Mouse (Mus musculus) heart, embryonic 10.5 days (tissue): ENCODE results near the gene Clic6. TPM values are rescaled to one million over a fixed set of nuclear protein-coding genes. Genes with fewer than 3 reads are reported as not detected.
"Not testable (repeated sequence)": the region's sequence is repeated elsewhere in the genome, so short reads cannot be mapped to it uniquely, and the experiment has no call there.

ENCODE experiments used
- DNase-seq: peaks from one replicate; pipeline ENCODE4 v3.0.0-alpha.2; 2017; ENCODE audit warnings: low spot score
- H3K27ac ChIP-seq: fragments of 300-500 bp; sonication (generic); 2 replicates; pipeline ENCODE4 v1.5.1; 2016; ENCODE audit warnings: mild to moderate bottlenecking
- H3K27me3 ChIP-seq: fragments of 300-500 bp; sonication (generic); 2 replicates; pipeline ENCODE4 v1.6.1; 2016; ENCODE audit warnings: mild to moderate bottlenecking; ENCODE audit not compliant: poor library complexity, insufficient read depth, severe bottlenecking
- H3K36me3 ChIP-seq: fragments of 300-500 bp; sonication (generic); 2 replicates; pipeline ENCODE4 v1.6.1; 2016; ENCODE audit warnings: mild to moderate bottlenecking, moderate library complexity
- H3K4me1 ChIP-seq: fragments of 300-500 bp; sonication (generic); 2 replicates; pipeline ENCODE4 v1.6.1; 2016; ENCODE audit warnings: mild to moderate bottlenecking
- H3K4me3 ChIP-seq: fragments of 300-500 bp; sonication (generic); 2 replicates; pipeline ENCODE4 v1.5.1; 2016; ENCODE audit warnings: mild to moderate bottlenecking, moderate library complexity
- H3K9me3 ChIP-seq: fragments of 300-500 bp; sonication (generic); 2 replicates; pipeline ENCODE4 v1.6.1; 2016; ENCODE audit warnings: mild to moderate bottlenecking, moderate library complexity
- WGBS: fragments of 180-500 bp; shearing (Covaris S2); methylation state at CpG from one replicate; pipeline ENCODE4 v1.1.7; 2016; 5-methylcytosine and 5-hydroxymethylcytosine counted together
- polyA plus RNA-seq: library from polyadenylated mRNA; unstranded; fragments of >200 nt; fragmentation: Nextera tagmentation; extraction: Ambion mirVana; gene quantifications from 2 replicates; pipeline ENCODE4 v1.2.1, GENCODE M21; 2016

Gene Clic6
- polyA plus RNA-seq, 1 experiment from 2014 or later: 4.2 TPM

DNA sequence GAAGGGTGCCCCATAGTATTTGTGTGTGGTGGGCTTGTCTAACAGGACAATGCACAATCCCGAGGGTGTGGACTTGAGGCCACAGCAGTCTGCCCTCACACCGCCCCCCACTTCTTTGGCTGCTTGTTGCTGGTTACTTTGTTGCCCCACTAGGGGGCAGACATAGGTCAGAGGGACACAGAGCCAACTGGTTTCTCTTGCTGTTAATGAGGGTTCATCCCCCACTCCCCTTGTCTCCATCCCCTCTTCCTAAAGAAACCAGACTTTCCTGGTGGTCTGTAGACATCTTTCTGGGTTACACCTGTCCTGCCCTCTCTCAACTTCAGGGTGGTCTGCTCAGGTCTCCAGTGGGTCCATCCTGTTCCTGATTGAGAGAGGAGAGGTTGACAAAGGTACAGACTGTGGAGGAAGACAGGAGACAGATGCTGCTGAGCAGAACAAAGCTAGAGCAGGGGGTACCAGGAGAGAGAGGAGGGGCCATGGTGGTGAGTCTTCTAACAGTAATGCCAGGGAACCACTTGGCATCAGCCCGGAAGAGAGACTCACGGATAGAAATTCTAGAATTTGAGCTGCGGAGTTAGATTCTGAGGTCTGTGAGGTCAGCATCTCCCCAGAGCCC, 26.3 kb downstream of the Clic6 start:
- no peaks in the 10 kb centered on the region for H3K36me3 ChIP-seq
- 60% methylated on average over 5 of the region's 5 CpGs for WGBS
- no peaks in the 10 kb centered on the region for H3K9me3 ChIP-seq
- H3K4me3 ChIP-seq: no peak overlapping the region
- no peak for DNase-seq
- peaks cover 6% of the 10 kb centered on the region; the same call in 1 of the 2 replicates for H3K27me3 ChIP-seq
- H3K27ac ChIP-seq: no peak overlapping the region
- H3K4me1 ChIP-seq: 0 out of 2 replicates have a peak, but pooled peaks cover 4% of the 10 kb centered on the region

DNA sequence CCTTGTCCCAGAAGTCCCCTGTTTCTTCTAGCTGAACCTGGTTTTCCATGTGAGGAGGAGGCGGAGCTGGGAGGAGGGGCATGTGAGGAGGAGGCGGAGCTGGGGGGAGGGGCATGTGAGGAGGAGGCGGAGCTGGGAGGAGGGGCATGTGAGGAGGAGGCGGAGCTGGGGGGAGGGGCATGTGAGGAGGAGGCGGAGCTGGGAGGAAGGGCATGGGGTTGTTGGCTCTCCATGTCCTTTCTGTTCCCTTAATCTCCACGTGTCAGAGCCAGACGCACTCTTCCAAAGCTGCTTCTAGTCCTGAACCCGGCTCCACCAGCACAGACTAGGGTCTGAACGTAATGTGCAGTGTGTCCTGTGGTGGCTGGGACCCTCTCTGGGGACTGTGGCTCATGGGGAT, 29.4 kb downstream of the Clic6 start:
- H3K4me3 ChIP-seq, H3K36me3 ChIP-seq, H3K27ac ChIP-seq, H3K9me3 ChIP-seq, DNase-seq, H3K27me3 ChIP-seq, H3K4me1 ChIP-seq: not testable (repeated sequence)
- WGBS: 71% methylated on average over 9 of the region's 9 CpGs

DNA sequence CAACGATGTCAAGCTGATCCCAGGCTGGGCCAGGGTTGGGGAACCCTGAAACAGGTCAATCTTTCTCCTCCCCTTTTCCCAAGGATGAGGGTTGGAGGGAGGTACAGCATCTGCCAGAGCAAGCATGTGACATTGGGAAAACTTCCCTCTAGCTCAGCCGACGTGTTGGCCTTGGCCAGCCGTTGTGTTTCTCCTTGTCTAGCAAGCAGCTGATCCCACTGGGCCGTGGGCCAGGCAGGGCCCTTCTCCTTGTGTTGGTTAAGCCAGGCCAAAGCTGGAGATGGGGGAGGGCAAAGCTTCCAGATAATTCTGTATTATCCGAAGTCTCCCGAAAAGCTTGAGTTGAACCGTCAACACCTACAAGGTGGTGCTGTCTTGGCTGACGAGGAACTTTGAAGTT, 30.6 kb downstream of the Clic6 start:
- no peak for DNase-seq
- Histone ChIP-seq H3K4me3 (no peak overlapping the region), H3K36me3 (no peaks in the 10 kb centered on the region), H3K4me1 (peaks cover 9% of the 10 kb centered on the region; the same call in 1 of the 2 replicates), H3K27me3 (peaks cover 15% of the 10 kb centered on the region; the same call in 1 of the 2 replicates), H3K9me3 (no peaks in the 10 kb centered on the region), H3K27ac (no peak overlapping the region)
- WGBS: 62% methylated on average over 9 of the region's 9 CpGs

DNA sequence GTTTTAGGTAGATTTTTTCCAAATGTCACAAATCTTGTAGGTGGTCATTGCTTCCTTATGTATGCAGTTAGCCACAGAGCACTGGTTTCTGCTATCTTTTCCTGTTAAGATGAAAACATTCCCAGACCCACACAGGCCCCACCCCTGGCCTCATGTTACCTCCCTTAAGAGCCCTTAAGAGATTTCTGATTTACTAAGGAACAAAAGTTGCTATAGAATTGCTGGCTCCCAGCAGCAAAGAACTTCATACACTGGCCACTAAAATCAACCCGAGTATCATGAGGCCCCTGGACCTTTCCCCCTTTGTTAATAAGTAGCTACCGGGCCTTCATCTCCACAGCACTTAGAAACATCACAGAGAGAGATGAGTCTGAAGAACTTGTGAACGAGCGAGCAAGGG, 33.2 kb downstream of the Clic6 start:
- DNase-seq: no peak
- 58% methylated on average over 4 of the region's 4 CpGs for WGBS
- no peak overlapping the region for H3K27ac ChIP-seq

DNA sequence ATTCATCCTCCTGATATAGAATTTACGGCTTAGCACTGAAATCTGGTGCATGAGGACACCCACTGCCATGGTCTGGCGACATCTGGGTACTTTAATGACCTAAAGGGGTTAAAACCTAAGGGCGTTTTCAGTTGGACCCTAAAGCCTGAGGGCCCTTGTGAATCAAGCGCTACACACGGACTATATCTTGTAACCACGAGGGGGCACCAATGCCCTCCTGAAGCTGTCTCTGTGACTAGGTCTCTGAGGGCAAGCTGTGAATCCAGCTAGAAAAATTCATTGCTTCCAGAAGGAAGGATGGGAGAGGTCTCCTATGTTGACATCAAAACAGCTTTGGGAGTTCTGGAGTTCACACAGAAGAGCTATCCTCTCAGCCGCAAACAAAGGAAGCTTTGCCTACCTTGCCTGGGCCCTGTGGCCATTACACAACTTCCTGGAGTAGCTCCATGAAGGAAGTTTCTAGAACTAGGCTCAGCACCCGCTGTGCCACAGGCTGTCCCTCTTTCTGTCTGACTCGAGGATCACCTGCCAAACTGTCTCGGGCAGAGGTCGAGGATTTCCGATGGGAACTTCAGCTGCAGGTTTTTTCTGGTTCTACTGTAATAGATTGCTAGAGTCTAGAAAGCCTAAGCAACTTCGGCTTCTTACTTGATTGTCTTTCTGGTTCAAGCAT, 34.4 kb downstream of the Clic6 start:
- no peak for DNase-seq
- Histone ChIP-seq H3K27ac (no peak overlapping the region), H3K36me3 (no peaks in the 10 kb centered on the region), H3K4me1 (peaks cover 11% of the 10 kb centered on the region; the same call in 1 of the 2 replicates), H3K4me3 (no peak overlapping the region), H3K27me3 (peaks cover 23% of the 10 kb centered on the region), H3K9me3 (no peaks in the 10 kb centered on the region)
- 51% methylated on average over 13 of the region's 13 CpGs for WGBS

More for the DNA sequence above, 33.2 kb downstream of the Clic6 start:
- H3K4me3 ChIP-seq: no peak overlapping the region
- H3K36me3 ChIP-seq: no peaks in the 10 kb centered on the region
- H3K9me3 ChIP-seq: no peaks in the 10 kb centered on the region
- peaks cover 19% of the 10 kb centered on the region for H3K27me3 ChIP-seq
- peaks cover 5% of the 10 kb centered on the region; the same call in 1 of the 2 replicates for H3K4me1 ChIP-seq

DNA sequence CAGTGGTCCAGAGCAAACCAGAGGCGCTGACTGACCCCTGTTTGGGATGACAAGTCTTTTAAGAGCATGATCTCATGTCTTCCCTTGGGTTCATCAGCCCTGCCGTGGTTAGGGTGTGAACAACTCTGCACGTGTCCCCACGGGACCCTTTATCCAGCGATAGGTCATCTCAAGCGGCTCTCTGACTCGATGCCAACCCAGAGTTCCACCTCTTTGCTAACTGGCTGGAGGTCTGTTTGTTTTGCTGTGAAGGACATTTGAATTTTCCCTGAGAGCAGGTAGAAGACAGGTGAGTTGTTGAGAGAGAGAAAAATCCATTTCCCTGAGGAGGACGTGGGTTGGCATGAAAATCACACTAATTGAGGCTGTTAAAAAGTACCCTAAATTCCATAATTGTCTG, 37.8 kb downstream of the Clic6 start:
- no peak overlapping the region for H3K27ac ChIP-seq
- DNase-seq: no peak
- no peaks in the 10 kb centered on the region for H3K36me3 ChIP-seq
- H3K9me3 ChIP-seq: no peaks in the 10 kb centered on the region
- H3K4me1 ChIP-seq: peaks cover 11% of the 10 kb centered on the region; the same call in 1 of the 2 replicates
- peaks cover 36% of the 10 kb centered on the region for H3K27me3 ChIP-seq
- no peak overlapping the region for H3K4me3 ChIP-seq
- 77% methylated on average over 8 of the region's 8 CpGs for WGBS

DNA sequence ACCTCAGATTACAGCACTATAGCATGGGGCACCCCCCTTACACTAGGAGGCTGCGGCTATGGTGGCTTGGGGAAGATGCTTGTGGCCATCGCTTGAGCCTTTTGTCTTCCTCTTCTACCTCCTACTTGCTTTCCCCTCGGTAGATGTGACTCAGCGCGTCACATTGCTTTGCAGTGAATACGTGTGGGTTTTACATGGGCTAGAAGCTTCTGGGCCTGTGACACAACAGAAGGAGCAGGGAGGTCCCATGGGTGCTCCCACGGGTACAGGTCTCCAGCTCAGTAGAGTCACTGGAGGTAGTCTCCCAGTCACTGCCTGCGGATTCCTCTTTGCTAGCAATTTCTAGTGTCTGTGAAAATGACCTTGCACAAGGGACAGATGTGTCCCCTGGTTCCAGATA, 39.1 kb downstream of the Clic6 start:
- no peak for DNase-seq
- no peaks in the 10 kb centered on the region for H3K36me3 ChIP-seq
- H3K9me3 ChIP-seq: no peaks in the 10 kb centered on the region
- no peak overlapping the region for H3K4me3 ChIP-seq
- peaks cover 36% of the 10 kb centered on the region for H3K27me3 ChIP-seq
- H3K4me1 ChIP-seq: peaks cover 11% of the 10 kb centered on the region; the same call in 1 of the 2 replicates
- H3K27ac ChIP-seq: no peak overlapping the region
- WGBS: 70% methylated on average over 8 of the region's 8 CpGs

DNA sequence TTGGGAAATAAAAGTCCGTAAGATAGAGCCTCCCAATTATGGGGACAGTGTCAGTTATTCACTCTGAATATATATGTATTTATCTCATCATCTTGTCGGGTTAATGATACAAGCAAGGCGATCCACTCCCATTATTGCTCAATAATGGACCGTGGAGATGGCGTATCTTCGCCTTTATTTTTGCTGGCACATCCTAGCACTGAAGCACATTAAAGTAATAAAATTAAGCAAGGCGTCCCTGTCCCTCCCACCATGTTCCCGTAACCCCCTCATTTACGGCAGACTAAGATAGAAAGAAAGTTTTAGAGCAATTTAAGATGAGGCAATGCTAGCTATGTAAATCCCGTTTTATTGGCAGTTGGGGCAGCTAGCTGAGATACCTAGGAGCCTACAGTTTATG, 40.4 kb downstream of the Clic6 start:
- no peak for DNase-seq
- 86% methylated on average over 10 of the region's 10 CpGs for WGBS
- Histone ChIP-seq H3K27ac (no peak overlapping the region), H3K4me3 (no peak overlapping the region), H3K4me1 (peaks cover 8% of the 10 kb centered on the region; the same call in 1 of the 2 replicates), H3K9me3 (no peaks in the 10 kb centered on the region), H3K27me3 (peaks cover 29% of the 10 kb centered on the region), H3K36me3 (no peaks in the 10 kb centered on the region)

DNA sequence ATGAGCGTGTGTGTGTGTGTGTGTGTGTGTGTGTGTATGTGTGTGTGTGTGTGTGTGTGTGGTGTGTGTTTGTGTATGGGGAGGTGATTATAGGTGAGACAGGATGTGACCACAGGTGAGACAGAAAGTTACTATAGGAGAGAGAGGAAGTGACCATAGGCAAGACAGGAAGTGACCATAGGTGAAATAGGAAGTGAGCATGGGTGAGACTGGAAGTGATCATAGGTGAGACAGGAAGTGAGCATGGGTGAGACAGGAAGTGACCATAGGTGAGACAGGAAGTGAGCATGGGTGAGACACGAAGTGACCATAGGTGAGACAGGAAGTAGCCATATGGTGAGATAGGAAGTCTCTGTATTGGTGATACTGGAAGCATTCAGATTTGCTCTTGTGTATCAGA, 49.7 kb downstream of the Clic6 start:
- no peak for DNase-seq
- Histone ChIP-seq H3K4me3 (no peak overlapping the region), H3K4me1 (no peaks in the 10 kb centered on the region), H3K9me3 (no peaks in the 10 kb centered on the region), H3K36me3 (no peaks in the 10 kb centered on the region), H3K27ac (no peak overlapping the region), H3K27me3 (no peaks in the 10 kb centered on the region)
- WGBS: 78% methylated on average over 2 of the region's 2 CpGs

DNA sequence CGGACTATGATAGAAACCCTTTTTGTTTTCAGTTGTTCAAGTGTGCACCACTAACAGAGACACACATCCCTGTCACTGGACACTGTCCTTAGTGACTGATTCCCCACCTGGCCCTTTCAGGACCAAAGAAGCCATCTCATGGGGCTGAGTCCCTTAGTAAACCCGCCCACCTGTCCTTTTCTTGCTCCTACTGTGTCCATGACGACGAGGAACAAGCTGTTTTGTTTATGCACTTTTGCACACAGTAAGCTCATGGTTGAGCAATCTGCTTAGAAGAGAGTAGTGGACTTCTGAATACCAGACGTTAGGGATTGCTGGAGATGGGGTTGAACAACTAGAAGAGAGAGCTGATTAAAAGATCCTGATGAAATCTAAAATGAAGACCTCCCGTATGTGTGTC, 52.8 kb downstream of the Clic6 start:
- Histone ChIP-seq H3K4me3 (no peak overlapping the region), H3K36me3 (no peaks in the 10 kb centered on the region), H3K4me1 (no peaks in the 10 kb centered on the region), H3K27me3 (peaks cover 3% of the 10 kb centered on the region; the same call in 1 of the 2 replicates), H3K27ac (no peak overlapping the region), H3K9me3 (no peaks in the 10 kb centered on the region)
- no peak for DNase-seq
- WGBS: 80% methylated on average over 6 of the region's 6 CpGs

DNA sequence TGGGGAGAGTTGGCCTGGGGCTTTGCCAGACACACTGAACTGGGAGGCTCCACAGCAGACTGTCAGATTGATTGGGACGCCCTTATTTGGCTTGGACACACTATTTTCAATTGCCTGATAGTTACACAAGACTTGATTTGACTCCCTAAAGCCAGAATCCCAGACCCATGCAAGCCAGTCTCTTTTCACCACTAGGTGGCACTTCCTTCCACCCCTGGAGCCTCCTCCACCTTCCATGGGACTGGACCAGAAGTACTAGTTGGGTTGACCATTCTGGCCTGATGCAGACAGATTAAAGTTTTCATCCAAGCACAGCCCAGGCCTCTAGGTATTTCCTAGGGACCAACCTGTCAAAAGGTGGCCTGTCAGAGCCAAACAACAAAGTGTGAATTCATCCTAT, 58.7 kb downstream of the Clic6 start:
- Histone ChIP-seq H3K27me3 (peaks cover 3% of the 10 kb centered on the region; the same call in 1 of the 2 replicates), H3K9me3 (no peaks in the 10 kb centered on the region), H3K4me1 (0 out of 2 replicates have a peak, but pooled peaks cover 3% of the 10 kb centered on the region), H3K4me3 (no peak overlapping the region), H3K36me3 (no peaks in the 10 kb centered on the region), H3K27ac (no peak overlapping the region)
- 54% methylated on average over 1 of the region's 1 CpGs for WGBS
- no peak for DNase-seq

DNA sequence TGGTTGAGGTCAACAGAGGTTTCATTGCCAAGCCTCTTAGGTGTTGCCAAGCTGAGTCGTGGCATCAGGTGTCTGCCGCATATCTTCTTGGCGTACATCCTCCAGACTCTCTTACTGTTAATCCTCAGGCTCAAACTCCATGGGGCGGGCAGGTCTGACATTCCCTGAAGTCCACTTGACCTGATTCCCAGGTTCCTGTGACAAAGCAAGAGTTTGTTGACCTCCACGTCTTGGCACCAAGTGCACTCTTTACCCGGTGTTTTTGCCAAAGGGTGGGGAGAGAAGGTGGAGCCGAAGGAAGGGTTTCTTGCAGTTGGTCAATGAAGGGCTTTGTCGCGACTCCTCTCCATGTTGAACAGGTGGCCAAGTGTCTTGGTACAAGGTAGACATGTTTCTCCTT, 63.1 kb downstream of the Clic6 start:
- WGBS: 90% methylated on average over 9 of the region's 9 CpGs

DNA sequence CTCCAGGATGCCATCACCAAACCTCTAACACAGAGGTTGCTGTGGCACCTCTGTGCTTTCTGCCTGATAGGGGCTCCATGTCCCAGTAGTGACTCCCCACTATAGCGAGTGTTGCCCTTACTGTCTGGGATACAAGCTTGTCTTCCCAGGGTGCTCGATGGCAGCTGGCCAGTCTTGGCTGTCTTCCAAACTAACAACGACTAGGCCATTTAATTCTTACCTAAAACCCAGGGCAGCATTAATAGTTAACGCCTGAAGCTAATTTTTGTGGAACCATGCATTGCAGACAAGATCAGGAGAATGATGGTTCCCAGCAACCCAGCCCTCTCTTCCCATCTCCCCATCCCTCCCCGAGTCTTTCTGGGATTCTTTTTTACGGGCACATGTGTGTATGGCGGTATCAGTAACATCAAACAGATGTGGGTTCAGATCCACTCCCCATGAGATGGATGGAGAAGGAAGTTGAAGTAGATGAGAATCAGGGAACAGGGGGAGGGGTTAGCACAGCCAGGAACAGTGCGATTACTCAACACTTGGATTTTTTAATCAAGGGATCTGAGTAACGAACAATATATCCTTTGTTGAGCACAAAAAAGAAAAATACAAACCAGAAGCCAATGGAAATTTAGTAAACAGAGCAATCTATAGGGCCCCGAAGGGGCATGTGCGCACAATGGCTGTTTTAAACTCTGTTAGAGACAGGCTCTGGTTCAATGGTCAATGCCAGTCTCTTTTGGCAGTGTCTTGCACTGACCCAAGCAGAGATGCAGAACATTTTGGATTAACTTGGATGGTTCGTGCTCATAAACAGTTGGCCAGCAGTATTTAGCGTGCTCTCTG, 66.0 kb downstream of the Clic6 start:
- H3K36me3 ChIP-seq: no peaks in the 10 kb centered on the region
- WGBS: 82% methylated on average over 13 of the region's 13 CpGs

More for the DNA sequence above, 63.1 kb downstream of the Clic6 start:
- DNase-seq: no peak
- Histone ChIP-seq H3K27me3 (no peaks in the 10 kb centered on the region; the same call in 1 of the 2 replicates), H3K9me3 (no peaks in the 10 kb centered on the region), H3K36me3 (no peaks in the 10 kb centered on the region), H3K4me1 (peaks cover 14% of the 10 kb centered on the region; the same call in 1 of the 2 replicates), H3K4me3 (no peak overlapping the region), H3K27ac (no peak overlapping the region)

More for the DNA sequence above, 66.0 kb downstream of the Clic6 start:
- Histone ChIP-seq H3K9me3 (no peaks in the 10 kb centered on the region), H3K27me3 (0 out of 2 replicates have a peak, but pooled peaks cover 5% of the 10 kb centered on the region), H3K27ac (no peak overlapping the region), H3K4me1 (peaks cover 14% of the 10 kb centered on the region; the same call in 1 of the 2 replicates), H3K4me3 (no peak overlapping the region)
- no peak for DNase-seq
